Mouse (Mus musculus): ENCODE measurements around the gene Tollip.

- TF ChIP-seq CTCF (IDR thresholded peaks at IDR 0.05; ENCODE audit: extremely low read depth, insufficient read length, insufficient replicate concordance, low read depth, low read length) (no peak), POLR2A (IDR thresholded peaks at IDR 0.05; ENCODE audit: low read depth, low read length) (no peak)
These were observed 40.8 kb upstream of the Tollip start for GRCm38 (mm10) chr7:141959133-141959532.

Data from small intestine, adult 2 months (tissue).